Mouse (Mus musculus): ENCODE measurements around the gene Crls1. TPM values are rescaled to one million over a fixed set of nuclear protein-coding genes. Genes with fewer than 3 reads are reported as not detected.

Crls1 gene
- polyA plus RNA-seq, 1 experiment: 46.4 TPM

- H3ac ChIP-seq (ENCODE audit: control insufficient read depth, insufficient read length): no peak overlapping the region
- TF ChIP-seq POLR2A (IDR thresholded peaks at IDR 0.05; ENCODE audit: insufficient read length, low read depth) (no peak), MYOG (IDR thresholded peaks at IDR 0.05; ENCODE audit: control insufficient read depth in 1 of 3, insufficient read depth in 1 of 3, insufficient read length in 2 of 3, low read depth in 2 of 3) (no peak), POLR2AphosphoS2 (IDR thresholded peaks at IDR 0.05; ENCODE audit: insufficient read length, low read depth) (no peak), MAX (IDR thresholded peaks at IDR 0.05; ENCODE audit: low read depth) (no peak), E2F4 (IDR thresholded peaks at IDR 0.05; ENCODE audit: insufficient read depth) (no peak), REST (IDR thresholded peaks at IDR 0.05; ENCODE audit: insufficient read depth, insufficient read length) (no peak), MYOD1 (IDR thresholded peaks at IDR 0.05; ENCODE audit: control insufficient read depth in 1 of 3, insufficient read length in 2 of 3, low read depth in 2 of 3) (no peak), CEBPB (IDR thresholded peaks at IDR 0.05; ENCODE audit: insufficient read depth, poor library complexity, severe bottlenecking) (no peak), SRF (IDR thresholded peaks at IDR 0.05; ENCODE audit: control insufficient read depth, insufficient read length, low read depth) (no peak), TCF12 (IDR thresholded peaks at IDR 0.05; ENCODE audit: insufficient read depth, poor library complexity, severe bottlenecking) (no peak), USF1 (IDR thresholded peaks at IDR 0.05; ENCODE audit: low read depth) (no peak), TCF3 (IDR thresholded peaks at IDR 0.05; ENCODE audit: insufficient read length, low read depth) (no peak)
- H3K27me3 ChIP-seq (ENCODE audit: control insufficient read depth, insufficient read depth, insufficient read length): peaks cover 2% of the 10 kb centered on the region
- H3K79me2 ChIP-seq (ENCODE audit: control insufficient read depth, insufficient read depth): no peaks in the 10 kb centered on the region
- peaks cover 16% of the 10 kb centered on the region for H3K36me3 ChIP-seq (ENCODE audit: control insufficient read depth, insufficient read depth)
- H3K4me3 ChIP-seq: no peak overlapping the region
- no peak overlapping the region for H3K4me2 ChIP-seq (ENCODE audit: low read depth)
These were observed 23.8 kb downstream of the Crls1 start for GRCm38 (mm10) chr2:132870286-132870685.

GRCm38 (mm10) chr2:132871663-132872062, 25.2 kb downstream of the Crls1 start:
- TF ChIP-seq MYOG (IDR thresholded peaks at IDR 0.05; ENCODE audit: control insufficient read depth in 1 of 3, insufficient read depth in 1 of 3, insufficient read length in 2 of 3, low read depth in 2 of 3): no peak
- no peak for TF ChIP-seq TCF3 (IDR thresholded peaks at IDR 0.05; ENCODE audit: insufficient read length, low read depth)
- no peak for TF ChIP-seq E2F4 (IDR thresholded peaks at IDR 0.05; ENCODE audit: insufficient read depth)
- TF ChIP-seq POLR2A (IDR thresholded peaks at IDR 0.05; ENCODE audit: insufficient read length, low read depth): no peak
- no peak for TF ChIP-seq REST (IDR thresholded peaks at IDR 0.05; ENCODE audit: insufficient read depth, insufficient read length)
- TF ChIP-seq MAX (IDR thresholded peaks at IDR 0.05; ENCODE audit: low read depth): no peak
- no peak overlapping the region for H3K4me2 ChIP-seq (ENCODE audit: low read depth)
- H3ac ChIP-seq (ENCODE audit: control insufficient read depth, insufficient read length): no peak overlapping the region
- no peak overlapping the region for H3K4me3 ChIP-seq
- H3K79me2 ChIP-seq (ENCODE audit: control insufficient read depth, insufficient read depth): no peaks in the 10 kb centered on the region
- peaks cover 2% of the 10 kb centered on the region for H3K36me3 ChIP-seq (ENCODE audit: control insufficient read depth, insufficient read depth)
- H3K27me3 ChIP-seq (ENCODE audit: control insufficient read depth, insufficient read depth, insufficient read length): peaks cover 8% of the 10 kb centered on the region

GRCm38 (mm10) chr2:132873657-132874326, 27.3 kb downstream of the Crls1 start:
- no peaks in the 10 kb centered on the region for H3K36me3 ChIP-seq (ENCODE audit: control insufficient read depth, insufficient read depth)
- no peak overlapping the region for H3ac ChIP-seq (ENCODE audit: control insufficient read depth, insufficient read length)
- H3K79me2 ChIP-seq (ENCODE audit: control insufficient read depth, insufficient read depth): no peaks in the 10 kb centered on the region
- no peak overlapping the region for H3K4me2 ChIP-seq (ENCODE audit: low read depth)
- TF ChIP-seq CEBPB (IDR thresholded peaks at IDR 0.05; ENCODE audit: insufficient read depth, poor library complexity, severe bottlenecking) (no peak), MAX (IDR thresholded peaks at IDR 0.05; ENCODE audit: low read depth) (no peak), POLR2AphosphoS2 (IDR thresholded peaks at IDR 0.05; ENCODE audit: insufficient read length, low read depth) (no peak), TCF3 (IDR thresholded peaks at IDR 0.05; ENCODE audit: insufficient read length, low read depth) (no peak), SRF (IDR thresholded peaks at IDR 0.05; ENCODE audit: control insufficient read depth, insufficient read length, low read depth) (no peak), E2F4 (IDR thresholded peaks at IDR 0.05; ENCODE audit: insufficient read depth) (no peak), REST (IDR thresholded peaks at IDR 0.05; ENCODE audit: insufficient read depth, insufficient read length) (no peak), USF1 (IDR thresholded peaks at IDR 0.05; ENCODE audit: low read depth) (no peak), MYOG (IDR thresholded peaks at IDR 0.05; ENCODE audit: control insufficient read depth in 1 of 3, insufficient read depth in 1 of 3, insufficient read length in 2 of 3, low read depth in 2 of 3) (no peak), POLR2A (IDR thresholded peaks at IDR 0.05; ENCODE audit: insufficient read length, low read depth) (no peak), TCF12 (IDR thresholded peaks at IDR 0.05; ENCODE audit: insufficient read depth, poor library complexity, severe bottlenecking) (no peak), MYOD1 (IDR thresholded peaks at IDR 0.05; ENCODE audit: control insufficient read depth in 1 of 3, insufficient read length in 2 of 3, low read depth in 2 of 3) (no peak)
- peaks cover 22% of the 10 kb centered on the region for H3K27me3 ChIP-seq (ENCODE audit: control insufficient read depth, insufficient read depth, insufficient read length)
- no peak overlapping the region for H3K4me3 ChIP-seq

- no peak for TF ChIP-seq POLR2A (IDR thresholded peaks at IDR 0.05; ENCODE audit: insufficient read length, low read depth)
- no peak for TF ChIP-seq MYOG (IDR thresholded peaks at IDR 0.05; ENCODE audit: control insufficient read depth in 1 of 3, insufficient read depth in 1 of 3, insufficient read length in 2 of 3, low read depth in 2 of 3)
- TF ChIP-seq POLR2AphosphoS2 (IDR thresholded peaks at IDR 0.05; ENCODE audit: insufficient read length, low read depth): no peak
- TF ChIP-seq USF1 (IDR thresholded peaks at IDR 0.05; ENCODE audit: low read depth): no peak
- TF ChIP-seq REST (IDR thresholded peaks at IDR 0.05; ENCODE audit: insufficient read depth, insufficient read length): no peak
- TF ChIP-seq SRF (IDR thresholded peaks at IDR 0.05; ENCODE audit: control insufficient read depth, insufficient read length, low read depth): no peak
- TF ChIP-seq E2F4 (IDR thresholded peaks at IDR 0.05; ENCODE audit: insufficient read depth): no peak
These were observed 30.5 kb downstream of the Crls1 start for GRCm38 (mm10) chr2:132876991-132877390.

More at GRCm38 (mm10) chr2:132876991-132877390, 30.5 kb downstream of the Crls1 start:
- Histone ChIP-seq H3K36me3 (ENCODE audit: control insufficient read depth, insufficient read depth) (no peaks in the 10 kb centered on the region), H3K79me2 (ENCODE audit: control insufficient read depth, insufficient read depth) (no peaks in the 10 kb centered on the region), H3K27me3 (ENCODE audit: control insufficient read depth, insufficient read depth, insufficient read length) (peaks cover 39% of the 10 kb centered on the region), H3ac (ENCODE audit: control insufficient read depth, insufficient read length) (no peak overlapping the region), H3K4me2 (ENCODE audit: low read depth) (no peak overlapping the region), H3K4me3 (no peak overlapping the region)
